Mouse (Mus musculus): ENCODE data around the gene Dek.
A peak's percentile ranks its signal among the peaks of the same experiment; 100 is the strongest.

DNA sequence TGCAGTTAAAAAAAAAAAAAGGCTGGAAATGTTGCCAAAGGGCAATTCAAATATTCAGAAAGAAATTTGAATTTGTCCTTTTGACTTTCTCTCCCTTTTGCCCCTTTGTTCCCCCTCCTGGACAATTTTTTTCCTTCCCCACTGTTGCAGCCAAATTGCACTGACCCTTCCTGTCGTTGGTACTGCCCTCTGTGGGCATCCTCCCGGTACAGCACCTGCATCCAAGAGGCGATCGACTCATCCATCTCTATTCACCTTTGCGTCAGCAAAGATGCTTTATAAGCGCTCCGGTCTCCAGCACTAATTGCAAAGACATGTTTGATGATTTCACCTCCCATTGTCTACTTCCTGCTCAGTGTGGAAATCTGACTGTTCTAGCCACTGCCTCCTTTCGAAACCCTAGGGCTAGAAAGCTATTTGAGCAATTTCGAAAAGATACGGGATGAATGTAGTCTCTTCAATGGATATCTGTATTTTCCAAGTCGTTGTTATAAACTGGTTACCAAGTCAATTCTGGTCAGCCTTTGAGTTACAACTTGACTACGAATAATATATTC, 15.4 kb upstream of the Dek start:
- no peak for TF ChIP-seq POLR2A (IDR thresholded peaks at IDR 0.05; ENCODE audit: borderline replicate concordance, extremely low read depth, insufficient read depth, insufficient read length, poor library complexity, severe bottlenecking)
- peak; percentile 27; the same call in 1 of the 2 replicates for TF ChIP-seq CTCF (IDR thresholded peaks at IDR 0.05; ENCODE audit: borderline replicate concordance, extremely low read depth, insufficient read depth, insufficient read length)
